Mouse (Mus musculus): ENCODE data around the gene Ahnak. TPM values are rescaled to one million over a fixed set of nuclear protein-coding genes. Genes with fewer than 3 reads are reported as not detected.
"Not testable (repeated sequence)": the region's sequence is repeated elsewhere in the genome, so short reads cannot be mapped to it uniquely, and the experiment has no call there.

Ahnak gene
- total RNA-seq, 2 experiments from 2014 or later: 114 to 197 TPM

DNA sequence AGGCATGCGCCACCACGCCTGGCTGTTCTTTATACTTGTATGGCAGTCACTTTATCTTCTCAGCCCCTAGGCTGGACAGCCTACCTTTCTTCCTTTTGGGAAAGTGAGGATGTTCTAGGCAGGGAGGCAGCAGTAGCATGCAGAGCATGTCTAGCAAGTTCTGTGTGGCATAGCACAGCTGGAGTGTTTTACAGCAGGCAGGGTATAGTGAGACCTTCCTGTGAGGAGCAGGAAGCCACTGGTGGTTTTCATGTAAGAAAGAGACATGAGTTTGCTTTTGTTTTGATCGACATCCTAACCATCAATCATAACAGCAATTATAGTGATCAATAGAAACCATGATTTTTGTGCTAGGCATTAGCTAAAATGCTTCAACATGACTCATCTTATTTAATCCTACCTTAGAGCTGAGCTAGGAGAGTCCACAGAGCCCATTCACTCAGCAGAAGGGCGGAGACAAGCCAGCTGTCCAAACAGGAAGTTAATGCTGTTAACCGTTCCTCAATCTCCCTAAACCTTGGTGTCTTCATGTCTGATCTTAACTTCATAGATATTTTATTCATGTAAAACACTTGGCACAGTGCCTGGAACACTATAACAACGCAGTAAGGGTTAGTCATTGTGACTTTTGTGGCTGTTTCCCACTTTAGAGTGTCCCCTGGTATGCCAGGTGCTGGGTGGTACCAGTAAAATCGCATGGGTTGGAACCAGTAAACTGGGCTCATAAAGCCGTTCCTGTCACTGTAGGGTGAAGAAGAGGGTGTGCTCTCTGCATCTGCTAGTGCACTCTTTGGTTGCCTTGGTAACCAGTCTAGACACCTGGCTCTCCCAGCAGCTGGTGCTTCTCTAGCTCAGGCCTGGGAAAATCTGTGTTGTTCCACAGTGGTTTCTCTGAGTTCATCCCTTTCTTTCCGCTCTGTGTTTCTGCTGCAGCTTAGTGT is 76.8 kb downstream of the Ahnak start:
- no peak for DNase-seq

DNA sequence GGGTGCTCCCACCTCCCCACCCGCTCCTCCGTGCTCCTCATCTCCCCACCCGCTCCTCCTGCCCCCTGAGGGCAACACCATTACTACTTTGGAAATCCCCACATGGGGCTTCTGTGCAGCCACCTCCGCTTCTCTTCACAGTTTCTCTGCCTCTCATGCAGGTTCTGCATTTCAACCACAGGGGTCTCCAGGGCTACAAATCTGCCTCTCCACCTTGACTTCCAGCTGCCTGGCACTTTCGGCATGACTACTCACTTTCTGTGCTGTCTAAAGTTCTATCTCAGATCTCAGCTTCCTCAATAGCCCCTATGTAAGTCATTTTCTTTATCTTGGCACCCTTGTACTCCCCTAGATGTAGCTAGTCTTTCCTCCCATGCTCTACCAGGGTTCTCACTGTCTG is 78.2 kb downstream of the Ahnak start:
- DNase-seq: no peak

DNA sequence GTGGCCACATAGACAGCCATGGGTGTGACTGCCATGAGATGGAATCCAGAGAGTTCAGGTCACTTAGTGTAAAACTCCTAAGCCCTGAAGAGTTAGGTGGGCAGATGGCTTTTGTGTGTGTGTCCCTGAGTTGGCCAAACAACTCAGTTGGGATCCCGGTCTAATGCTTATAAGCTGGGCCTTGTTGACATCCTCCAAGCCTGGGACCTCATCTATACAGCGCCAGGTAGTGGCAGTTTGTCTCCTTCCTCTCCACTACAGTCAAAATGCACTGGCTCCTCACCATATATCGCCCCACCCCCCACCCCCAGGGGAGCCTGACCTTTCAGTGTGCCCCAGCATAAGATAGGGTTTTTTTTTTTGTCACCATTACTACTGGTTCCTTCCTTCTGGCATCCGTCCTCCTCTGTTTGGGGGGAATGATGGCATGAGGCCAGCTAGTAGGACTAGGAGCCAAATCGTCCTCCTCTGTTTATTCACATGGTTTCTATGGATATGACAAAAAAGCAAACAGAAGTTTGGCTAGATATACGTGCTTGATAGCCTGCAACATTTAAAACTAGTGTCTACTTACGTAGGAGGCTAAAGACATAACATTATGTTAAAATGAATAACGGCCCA is 80.7 kb downstream of the Ahnak start:
- DNase-seq: no peak

DNA sequence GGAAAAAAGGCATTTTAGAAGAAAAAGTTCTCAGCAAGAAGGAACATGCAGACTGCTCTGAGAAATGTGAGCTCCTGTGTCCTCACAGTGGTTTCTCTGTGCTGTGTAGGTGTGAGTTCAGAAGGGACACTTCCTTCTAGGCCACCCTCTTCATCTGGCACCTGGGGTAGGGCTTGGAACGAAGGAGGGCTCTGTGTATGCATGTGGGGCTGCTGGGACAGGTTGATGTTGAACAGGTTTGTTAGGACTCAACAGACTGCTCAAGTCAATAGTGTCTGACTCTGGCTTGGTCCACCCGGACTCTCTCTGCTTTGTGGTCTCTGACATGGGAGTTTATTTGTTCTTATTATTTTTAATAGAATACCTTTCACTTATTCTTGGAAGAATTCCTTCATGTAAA is 81.2 kb downstream of the Ahnak start:
- no peak for DNase-seq

DNA sequence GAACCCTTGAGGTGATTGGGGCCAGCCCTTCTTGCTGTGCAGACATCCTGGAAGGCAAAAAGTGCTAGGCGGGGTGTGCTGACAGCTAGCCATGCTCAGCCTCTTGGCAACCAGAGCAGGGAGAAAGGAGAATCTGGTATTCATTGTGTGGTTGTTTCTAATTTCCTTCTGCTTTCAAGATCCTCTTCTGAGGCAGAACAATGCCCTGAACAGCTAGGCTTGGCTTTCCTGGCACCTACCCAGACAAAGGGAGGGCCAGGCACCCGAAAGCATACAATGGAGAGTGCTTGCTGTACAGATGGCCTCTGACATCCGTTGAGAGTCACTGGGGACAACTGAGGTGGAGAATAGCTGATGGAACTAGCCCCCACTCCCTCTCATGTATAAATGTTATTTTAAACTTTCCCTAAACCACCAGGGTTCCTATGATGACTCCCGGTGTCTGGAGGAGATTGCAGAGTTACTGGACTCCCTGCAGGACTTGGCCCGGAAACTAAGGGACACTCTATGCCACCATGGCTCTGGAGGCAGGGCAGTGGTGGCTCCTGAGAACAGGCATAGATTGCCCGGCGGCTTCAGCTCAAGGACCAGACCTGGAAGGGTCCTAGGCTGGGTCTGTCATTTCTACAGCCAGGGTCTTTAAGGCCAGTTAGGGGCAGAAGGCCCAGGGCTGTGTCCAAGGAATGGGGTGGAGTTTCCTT is 82.5 kb downstream of the Ahnak start:
- peak; percentile 52 to 71 for DNase-seq

DNA sequence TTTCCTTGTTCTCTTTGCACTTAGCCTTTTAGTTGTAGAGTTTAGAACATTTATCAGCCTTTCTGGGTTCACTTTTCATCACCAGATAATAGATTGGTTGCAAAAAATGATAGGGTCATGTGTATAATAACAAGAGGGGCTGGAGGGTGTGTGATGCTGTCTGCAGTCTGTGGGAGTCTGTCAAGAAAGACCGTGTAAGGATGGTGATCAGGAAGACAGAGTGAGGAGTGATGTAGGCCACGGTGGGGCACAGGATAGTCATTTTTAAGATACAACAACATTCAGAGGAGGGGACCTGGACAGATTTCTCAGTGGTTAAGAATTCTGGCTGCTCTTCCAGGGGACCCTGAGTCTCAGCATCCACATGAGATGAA is 83.1 kb downstream of the Ahnak start:
- DNase-seq: no peak

DNA sequence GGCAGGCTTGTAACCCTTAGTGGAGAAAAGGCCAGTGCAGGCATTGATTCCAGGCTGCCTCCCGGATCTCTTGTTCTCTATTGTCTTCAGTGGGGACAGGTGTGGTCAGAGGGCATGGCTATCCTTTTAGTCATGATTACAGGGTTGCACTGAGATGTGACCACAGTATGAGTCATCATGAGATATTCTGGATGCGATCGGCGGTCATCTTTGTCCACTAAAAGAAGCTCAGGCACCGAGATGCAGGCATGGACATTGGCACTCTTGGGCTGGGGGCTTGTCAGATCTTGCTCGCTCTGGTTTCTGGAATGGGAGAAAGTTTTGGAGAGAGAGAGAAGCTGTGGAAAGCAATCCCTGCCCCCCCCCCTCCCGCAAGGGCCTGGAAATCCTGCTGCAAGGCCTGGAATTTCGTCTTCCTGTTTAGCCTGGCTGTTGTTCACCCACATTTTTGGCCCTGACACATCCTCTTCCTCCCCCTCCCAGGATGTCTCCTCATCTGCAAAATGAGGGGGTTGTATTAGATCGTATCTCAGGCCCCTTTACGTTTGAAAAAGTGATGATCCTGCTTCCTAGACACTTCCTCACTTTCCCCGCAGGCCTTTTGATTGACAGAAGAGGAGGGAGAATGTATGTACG is 84.8 kb downstream of the Ahnak start:
- peak in 1 of 2 experiments; percentile 25 for DNase-seq

DNA sequence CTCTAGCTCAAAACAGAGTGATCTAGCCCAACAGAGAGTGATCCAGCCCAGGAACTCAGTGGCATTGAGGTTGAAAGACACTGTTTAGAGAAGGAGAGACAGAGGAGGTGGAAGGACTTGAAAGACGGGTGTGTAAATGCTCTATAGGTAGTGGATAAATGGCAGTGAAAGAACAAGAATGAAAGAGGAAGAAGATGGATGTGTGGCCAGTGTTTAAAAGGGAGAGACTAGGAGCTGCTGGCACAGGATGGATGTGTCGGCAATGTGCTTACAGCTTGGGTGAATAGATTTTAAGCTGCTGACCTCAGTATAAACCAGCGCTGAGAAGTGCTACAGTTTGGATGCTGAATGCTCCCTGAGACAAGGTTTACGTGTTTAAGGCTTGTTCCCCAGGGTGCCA is 85.3 kb downstream of the Ahnak start:
- DNase-seq: no peak

DNA sequence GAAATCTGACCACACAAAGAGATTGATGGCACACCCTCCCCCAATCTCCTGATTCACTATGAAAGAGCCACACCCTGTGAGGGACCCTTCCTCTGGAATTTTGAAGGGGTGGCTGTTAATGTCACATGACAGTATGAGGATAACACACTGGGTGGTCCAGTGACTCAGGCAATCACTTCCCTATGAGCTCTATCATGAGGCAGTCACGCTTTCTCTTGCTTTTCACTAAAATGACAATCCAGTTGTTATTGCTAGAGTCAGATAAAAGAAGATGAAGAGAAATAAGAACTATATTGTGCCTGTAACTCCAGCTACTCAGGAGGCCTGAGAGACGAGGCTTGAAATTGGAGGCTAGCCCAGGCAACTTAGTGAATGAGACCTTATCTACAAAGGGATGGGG is 86.5 kb downstream of the Ahnak start:
- no peak for DNase-seq

DNA sequence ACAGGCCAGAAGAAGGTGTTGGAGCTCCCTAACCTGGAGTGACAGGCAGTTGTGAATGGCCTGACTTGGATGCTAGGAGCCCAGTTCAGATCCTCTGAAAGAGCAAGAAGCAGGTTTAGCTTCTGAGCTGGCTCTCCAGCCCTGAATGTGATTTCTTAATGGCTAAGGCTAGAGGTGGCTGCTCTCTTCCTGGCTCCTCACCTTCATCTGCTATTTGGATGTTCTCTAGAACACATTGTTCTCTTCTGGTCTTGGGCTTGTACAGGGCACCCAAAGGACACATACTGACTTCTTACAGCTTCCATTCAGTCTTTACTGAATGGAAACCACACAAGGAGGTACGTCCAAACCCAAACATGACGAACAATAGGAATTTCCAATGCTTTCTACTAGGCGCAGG is 87.0 kb downstream of the Ahnak start:
- DNase-seq: no peak

DNA sequence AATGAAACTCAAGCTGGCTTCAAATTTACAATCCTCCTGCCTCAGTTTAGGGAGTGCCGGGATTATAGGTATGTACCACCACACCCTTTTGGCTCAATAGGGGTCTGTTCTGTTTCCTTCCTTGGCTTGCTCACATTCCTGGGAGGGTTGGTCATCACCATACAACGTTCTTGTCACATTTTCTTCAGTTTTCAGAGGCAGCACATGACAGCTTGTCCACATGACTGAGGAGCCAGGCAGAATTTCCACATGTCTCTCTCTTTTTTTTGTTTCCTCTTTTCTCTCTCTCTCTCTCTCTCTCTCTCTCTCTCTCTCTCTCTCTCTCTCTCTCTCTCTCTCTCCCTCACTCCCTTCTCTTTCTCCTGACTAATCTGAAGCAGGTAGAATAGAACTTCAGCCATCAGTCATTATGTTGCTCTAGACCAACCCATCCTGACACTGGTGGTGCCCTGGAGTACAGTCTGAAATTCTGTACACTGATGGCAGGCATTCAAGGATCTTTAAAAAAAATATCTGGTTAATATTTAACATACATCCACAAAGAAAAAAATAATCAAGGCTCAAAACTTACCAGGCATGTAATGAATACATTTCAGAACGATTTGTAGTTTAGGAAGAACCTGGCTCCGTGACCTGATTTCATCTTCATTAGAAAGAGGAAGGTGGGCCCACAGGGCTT is 88.0 kb downstream of the Ahnak start:
- DNase-seq: no peak

DNA sequence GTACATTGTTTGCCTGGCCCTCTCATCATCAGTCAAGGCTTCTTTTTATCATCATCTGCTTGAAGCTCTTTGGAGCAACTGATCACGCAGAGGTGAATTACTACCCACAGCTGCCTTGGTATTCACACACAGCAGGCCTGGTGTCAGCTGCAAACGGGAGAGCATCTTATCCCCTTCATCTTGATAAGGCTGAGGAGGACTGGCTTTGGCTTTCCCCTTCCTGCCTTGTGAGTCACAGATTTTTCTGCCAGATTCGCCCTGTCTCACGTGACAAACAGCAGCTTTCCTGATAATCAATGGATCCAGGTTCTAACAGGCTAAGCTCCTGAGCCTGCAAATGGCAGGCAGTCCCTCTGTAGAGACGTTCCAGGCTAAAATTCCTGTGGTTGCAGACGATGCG is 90.8 kb downstream of the Ahnak start:
- DNase-seq: no peak

DNA sequence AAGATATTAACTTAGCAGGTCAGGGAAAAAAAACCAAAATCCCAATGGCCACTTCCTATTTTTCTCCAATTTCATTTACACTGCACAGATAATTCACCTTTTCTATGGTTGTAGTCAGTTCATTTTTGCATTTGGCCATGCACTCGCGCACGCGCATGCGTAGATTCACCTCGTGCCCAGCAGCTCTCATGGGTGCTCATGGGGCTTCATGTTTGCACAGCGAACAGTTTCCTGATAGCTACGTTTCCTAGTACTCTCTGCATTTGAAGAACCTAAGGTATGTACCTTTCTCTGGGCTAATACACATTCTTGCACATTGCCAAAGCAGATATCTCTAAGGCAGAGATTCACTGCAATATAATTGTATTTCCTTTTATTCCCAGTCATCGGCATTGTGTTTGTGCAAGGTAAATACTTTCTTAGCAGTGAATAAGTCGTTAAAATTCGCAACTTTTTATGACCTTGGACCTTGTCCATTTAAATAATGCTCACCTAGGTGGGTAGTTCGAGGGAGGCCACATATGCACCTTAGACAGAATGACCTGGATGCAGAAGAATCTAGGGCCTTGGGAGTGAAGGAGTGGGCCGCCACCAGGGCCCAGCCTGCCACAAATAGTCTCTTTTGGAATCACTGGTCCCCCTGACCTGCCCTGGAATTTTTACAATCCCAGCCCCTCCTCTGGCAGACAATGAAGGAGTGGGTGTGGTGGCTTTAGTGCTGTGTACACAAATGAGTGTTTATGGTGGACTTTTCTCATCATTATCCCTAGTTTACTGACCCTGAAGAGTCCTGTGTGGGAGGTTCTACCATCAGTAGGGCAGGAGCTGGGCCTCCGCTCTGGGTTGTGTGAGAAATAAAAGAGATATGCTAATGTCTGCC is 92.5 kb downstream of the Ahnak start:
- no peak for DNase-seq

DNA sequence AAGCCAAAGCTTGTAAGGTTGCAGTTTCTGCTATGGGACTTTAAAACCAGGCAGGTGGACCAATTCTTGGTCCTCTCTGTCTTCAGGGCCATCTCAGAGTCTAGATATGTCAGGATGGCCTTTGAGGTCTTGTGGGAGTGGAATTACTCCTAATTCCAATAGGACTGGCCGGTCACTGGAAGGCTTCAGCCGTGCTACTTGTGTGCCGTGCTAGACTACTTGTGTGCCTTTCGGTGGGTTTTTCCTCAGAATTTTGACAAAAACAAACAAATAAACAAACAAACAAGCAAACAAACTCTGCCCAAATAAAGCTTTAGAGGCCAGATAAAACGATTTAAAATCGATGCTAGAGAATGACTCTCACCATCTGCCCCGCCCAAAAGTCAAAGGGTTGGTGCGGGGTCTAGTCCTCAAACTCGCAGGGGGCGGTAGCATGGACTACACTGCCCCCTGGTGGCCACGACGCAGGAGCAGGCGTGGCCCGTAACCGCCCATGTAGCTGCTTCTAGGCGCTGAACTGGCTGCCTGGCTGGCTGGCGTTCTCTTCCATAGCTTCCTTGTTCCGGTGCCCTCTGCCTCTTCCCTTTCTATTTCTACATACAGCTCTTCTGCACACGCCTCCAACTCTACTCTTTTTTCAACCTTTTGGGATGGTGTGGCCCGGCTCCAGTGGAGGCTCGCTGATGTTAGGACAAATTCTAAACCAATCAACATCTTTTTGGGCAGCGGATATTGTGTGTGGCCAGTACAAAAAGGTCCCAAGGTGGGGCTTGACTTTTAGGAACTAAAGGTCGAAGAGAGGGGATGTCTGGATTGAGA is 93.3 kb downstream of the Ahnak start:
- peak; percentile 86 to 92 for DNase-seq

DNA sequence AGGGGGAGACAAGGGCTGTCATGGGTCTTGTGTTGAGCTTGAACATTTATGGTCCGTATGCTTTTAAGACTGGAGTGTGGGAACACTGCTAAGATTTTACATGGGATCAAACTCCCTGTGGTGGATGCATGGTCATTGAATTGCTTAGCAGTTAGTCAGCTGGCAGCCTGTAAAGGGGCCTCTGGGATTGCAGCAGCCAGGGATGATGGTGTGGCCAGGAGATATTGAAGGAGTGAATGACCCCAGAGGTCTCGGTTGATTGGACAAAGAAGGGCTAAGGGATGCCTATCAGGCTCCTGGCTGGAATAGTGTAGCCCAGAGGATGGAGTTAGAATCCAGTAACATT is 93.9 kb downstream of the Ahnak start:
- no peak for DNase-seq

DNA sequence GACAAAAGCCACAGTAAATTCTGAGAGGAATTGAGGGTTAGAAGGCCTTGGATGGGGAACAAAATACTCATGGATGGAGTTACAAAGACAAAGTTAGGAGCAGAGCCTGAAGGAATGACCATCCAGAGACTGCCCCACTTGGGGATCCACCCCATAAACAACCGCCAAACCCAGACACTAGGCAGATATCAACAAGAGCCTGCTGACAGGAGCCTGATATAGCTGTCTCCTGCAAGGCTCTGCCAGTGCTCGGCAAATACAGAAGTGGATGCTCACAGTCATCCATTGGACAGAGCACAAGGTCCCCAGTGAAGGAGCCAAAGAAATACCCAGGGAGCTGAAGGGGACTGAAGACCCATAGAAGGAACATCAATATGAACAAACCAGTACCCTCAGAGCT is 94.8 kb downstream of the Ahnak start:
- not testable (repeated sequence) for DNase-seq

DNA sequence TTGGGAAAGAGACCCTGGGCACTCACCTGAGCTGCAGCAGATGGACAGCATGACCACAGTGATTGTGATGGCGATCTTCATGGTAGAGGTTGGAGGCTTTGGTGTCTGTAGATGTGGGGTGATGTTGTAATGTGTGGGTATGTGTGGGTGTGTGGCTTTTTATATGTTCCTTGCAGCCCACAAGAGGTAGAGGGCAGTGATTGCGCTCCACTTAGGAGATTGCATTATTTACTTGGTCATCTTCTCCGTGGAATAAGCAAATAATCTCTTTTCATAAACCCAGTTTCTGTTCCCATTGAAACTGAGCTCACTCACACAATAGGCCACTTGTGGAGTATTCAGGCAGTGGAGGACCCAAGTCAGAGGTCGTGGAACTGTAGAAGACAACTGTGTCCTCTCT is 98.7 kb downstream of the Ahnak start, which contains the start of gene Scgb1a1:
TSS of gene Scgb1a1 (minus strand) at position 138 of the 400 bp plus-strand sequence.
- no peak for DNase-seq

DNA sequence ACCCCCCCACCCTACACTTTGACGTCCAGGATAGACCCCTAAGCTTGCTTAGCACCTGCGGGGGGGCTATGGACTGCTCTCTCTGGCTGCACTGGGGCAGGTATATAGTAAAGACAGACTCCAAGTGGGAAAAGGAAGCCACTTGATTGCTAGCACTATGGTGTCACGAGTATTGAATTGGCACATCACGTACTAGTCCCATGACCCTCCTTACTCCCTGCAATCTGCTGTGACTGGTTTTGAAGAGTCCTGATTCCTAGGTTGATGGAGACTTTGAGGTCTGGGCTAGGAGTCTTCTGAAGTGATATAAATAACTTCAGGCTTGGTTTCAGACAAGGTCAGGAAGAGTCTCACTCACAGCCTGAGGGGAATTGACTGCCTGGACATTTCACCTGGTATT is 101.1 kb downstream of the Ahnak start:
- no peak for DNase-seq

DNA sequence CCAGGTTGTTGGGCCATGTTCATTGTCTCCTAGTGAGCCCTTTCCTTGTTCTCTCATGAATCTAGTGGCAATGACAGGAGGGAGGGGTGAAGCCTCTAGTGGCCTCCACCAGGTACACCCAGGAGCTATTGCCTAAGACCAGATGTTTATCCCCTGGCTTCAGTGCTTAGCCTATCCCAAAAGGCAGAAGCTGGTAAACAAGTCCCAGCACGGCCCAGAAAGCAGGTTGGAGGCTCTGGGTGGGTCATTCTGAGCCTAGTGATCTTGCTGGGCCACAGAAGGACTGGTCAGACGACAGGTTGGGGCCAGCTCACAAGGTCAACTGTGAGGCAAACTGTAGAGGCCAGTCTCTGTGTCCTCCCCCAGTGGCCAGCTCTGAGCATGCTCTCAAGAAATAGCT is 101.6 kb downstream of the Ahnak start:
- no peak for DNase-seq

DNA sequence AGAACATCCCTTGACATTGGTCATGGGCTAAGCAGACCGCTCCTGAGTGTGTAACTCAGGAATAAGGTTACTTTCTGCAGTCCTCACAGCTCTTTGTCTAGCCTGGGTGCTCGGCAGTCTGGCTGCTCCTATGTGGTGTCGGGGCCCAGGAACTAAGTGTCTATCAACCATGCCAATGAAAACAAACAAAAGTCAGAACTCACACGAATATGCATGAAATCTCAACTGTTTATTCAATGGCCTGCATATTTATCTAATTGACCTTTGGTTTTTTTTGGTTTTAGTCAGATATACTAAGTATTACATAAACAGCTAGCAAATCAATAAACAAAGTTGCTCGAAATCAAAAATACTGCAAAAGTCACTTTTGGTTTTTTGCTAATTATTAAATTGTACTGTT is 106.0 kb downstream of the Ahnak start:
- DNase-seq: no peak
